ENCODE assay signal across 8 mouse cellular contexts in the genomic region with DNA sequence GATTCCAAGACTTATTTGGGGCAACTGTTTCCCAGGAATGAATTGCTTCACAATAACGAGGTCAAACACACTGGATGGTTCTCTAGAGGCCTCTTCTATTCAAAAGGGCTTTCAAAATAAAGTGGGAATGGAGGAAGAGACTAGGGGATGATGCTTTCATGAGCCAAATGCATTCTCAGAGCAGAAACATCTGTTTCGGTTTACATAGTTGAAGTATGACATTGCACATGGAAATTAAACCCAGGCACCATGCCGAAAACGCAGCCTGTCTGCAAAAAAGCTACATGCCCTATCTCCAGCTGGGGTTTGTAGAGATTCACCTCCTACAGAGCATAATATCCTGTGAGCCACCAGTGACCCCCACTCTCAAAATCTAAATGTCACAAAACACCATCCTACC. TPM values are rescaled to one million over a fixed set of nuclear protein-coding genes. Genes with fewer than 3 reads are reported as not detected.
DNase-seq lines count a peak whose midpoint lies in the region; ATAC-seq and TF ChIP-seq lines count a peak whose summit lies in the region.

No protein-coding gene starts in this region.

- TF ChIP-seq POLR2A in limb, embryonic 14.5 days (IDR thresholded peaks at IDR 0.05; ENCODE audit: borderline replicate concordance, extremely low read depth, insufficient read depth, insufficient read length): no peak

- no peaks in the 10 kb centered on the region for H3K27me3 ChIP-seq in heart, embryonic 13.5 days (replicated peaks)
- no peaks in the 10 kb centered on the region for H3K27me3 ChIP-seq in limb, embryonic 14.5 days (ENCODE audit: control insufficient read depth, insufficient read depth, low read length)

- 59% methylated on average over 4 of the region's 4 CpGs for whole genome bisulfite sequencing in heart, embryonic 13.5 days
- 17% methylated on average over 4 of the region's 4 CpGs for WGBS in limb, embryonic 14.5 days

- H3K36me3 ChIP-seq in heart, embryonic 13.5 days: no peaks in the 10 kb centered on the region
- H3K36me3 ChIP-seq in limb, embryonic 14.5 days (ENCODE audit: control insufficient read depth, insufficient read depth, low read length): no peaks in the 10 kb centered on the region

- no peak overlapping the region for H3K4me2 ChIP-seq in heart, embryonic 13.5 days
- peak overlapping the region; percentile 37 for H3K4me2 ChIP-seq in limb, embryonic 14.5 days (replicated peaks; ENCODE audit: low read depth, low read length, severe bottlenecking)

- H3K9ac ChIP-seq in heart, embryonic 13.5 days: no peak overlapping the region
- no peak overlapping the region for H3K9ac ChIP-seq in limb, embryonic 14.5 days (ENCODE audit: low read depth, low read length, severe bottlenecking)

- peak; percentile 29 for DNase-seq in urinary bladder, postnatal 25 days (ENCODE audit: low spot score)
- DNase-seq in urinary bladder, adult 2 months (ENCODE audit: low spot score): no peak
- DNase-seq in limb, embryonic 14.5 days (ENCODE audit: low spot score): peak; percentile 91
- DNase-seq in right cerebral cortex, postnatal 4 days: no peak
- DNase-seq in cerebellum, adult 9-10 months: no peak
- no peak for DNase-seq in frontal cortex, postnatal 36 days (ENCODE audit: low spot score in 2 of 2)
- DNase-seq in layer of hippocampus, adult 8-10 months (ENCODE audit: low spot score in 2 of 2): no peak

- H3K4me3 ChIP-seq in heart, embryonic 13.5 days: no peak overlapping the region
- H3K4me3 ChIP-seq in limb, embryonic 14.5 days (replicated peaks; ENCODE audit: low read length): no peak overlapping the region

- ATAC-seq in heart, embryonic 13.5 days (ENCODE audit: extremely low read depth, insufficient number of reproducible peaks, low FRiP score, low TSS enrichment): no peak
- peak; percentile 76 for ATAC-seq in limb, embryonic 14.5 days (ENCODE audit: low FRiP score, low read depth)

- peak overlapping the region; percentile 40 for H3K27ac ChIP-seq in heart, embryonic 13.5 days (replicated peaks)
- H3K27ac ChIP-seq in limb, embryonic 14.5 days (replicated peaks; ENCODE audit: low read depth, low read length): peak overlapping the region; percentile 79

- no peaks in the 10 kb centered on the region for H3K9me3 ChIP-seq in heart, embryonic 13.5 days
- no peaks in the 10 kb centered on the region for H3K9me3 ChIP-seq in limb, embryonic 14.5 days (ENCODE audit: control insufficient read depth, low read length)

- peaks cover 11% of the 10 kb centered on the region for H3K4me1 ChIP-seq in heart, embryonic 13.5 days
- peaks cover 26% of the 10 kb centered on the region for H3K4me1 ChIP-seq in limb, embryonic 14.5 days (ENCODE audit: control insufficient read depth, insufficient read depth, low read length)

RNA-seq across cellular contexts. Expression of a gene that starts 29.3 kb away (rescaled TPM):
- 28.7 and 29.6 TPM in 2 replicates for polyA plus RNA-seq in urinary bladder, adult 2 months (2012; rRNA removed)
- polyA plus RNA-seq in heart, embryonic 13.5 days (2015; fragmentation: Nextera tagmentation; extraction: Ambion mirVana): 39.2 and 45.4 TPM in 2 replicates
- 60.6 and 69.1 TPM in 2 replicates for polyA plus RNA-seq in limb, embryonic 14.5 days (2012; rRNA removed)
- polyA plus RNA-seq in limb, embryonic 14.5 days (2014; fragmentation: Nextera tagmentation; extraction: Ambion mirVana): 64.1 and 67.6 TPM in 2 replicates
- 10 to 100 TPM; 36.9 to 50.4 (median 42.3) TPM for total RNA-seq in layer of hippocampus, adult 8-10 months (2022)

Comparison
In these comparisons a context has a peak if more than half of its experiments do, and no peak if none do; other contexts are left out.
1. DNase-seq: peak in urinary bladder, postnatal 25 days (single experiment) and limb, embryonic 14.5 days (single experiment); none in urinary bladder, adult 2 months (single experiment), right cerebral cortex, postnatal 4 days (single experiment), cerebellum, adult 9-10 months (single experiment), frontal cortex, postnatal 36 days (0 of 2) and layer of hippocampus, adult 8-10 months (0 of 2).